Mouse (Mus musculus): ENCODE measurements around the gene Hist1h3e.

DNA sequence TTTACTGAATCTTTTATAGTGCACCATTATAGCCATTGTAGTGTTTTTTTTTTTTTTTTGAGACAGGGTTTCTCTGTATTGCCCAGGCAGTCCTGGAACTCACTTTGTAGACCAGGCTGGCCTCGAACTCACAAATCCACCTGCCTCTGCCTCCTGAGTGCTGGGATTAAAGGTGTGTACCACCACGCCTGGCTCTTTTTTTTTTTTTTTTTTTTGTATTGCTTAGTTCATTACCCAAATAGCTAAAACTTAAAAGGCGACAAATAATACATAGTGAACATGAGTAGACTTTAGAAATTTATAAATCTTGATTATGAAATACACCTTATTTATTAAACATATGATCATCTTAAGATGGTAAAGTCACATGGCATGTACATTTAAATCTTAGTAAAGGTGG is 20.7 kb downstream of the Hist1h3e start:
- TF ChIP-seq CTCF (IDR thresholded peaks at IDR 0.05; ENCODE audit: borderline replicate concordance, insufficient read depth, low read depth, low read length) (no peak), POLR2A (IDR thresholded peaks at IDR 0.05; ENCODE audit: borderline replicate concordance, insufficient read depth, low read length) (no peak)
